Mouse (Mus musculus) urinary bladder, adult 2 months (tissue): ENCODE results near the gene Creb3l1. TPM values are rescaled to one million over a fixed set of nuclear protein-coding genes. Genes with fewer than 3 reads are reported as not detected.

Source experiments
- DNase-seq: peaks from one replicate; pipeline ENCODE4 v3.0.0; 2022; ENCODE audit warnings: low spot score
- polyA plus RNA-seq: library from polyadenylated mRNA; depleted of rRNA; stranded (reverse); fragments of >200 nt; gene quantifications from 2 replicates; pipeline ENCODE4 v1.2.3, GENCODE M21; 2012

The Creb3l1 gene
- polyA plus RNA-seq, 1 experiment: 4.9 TPM

DNA sequence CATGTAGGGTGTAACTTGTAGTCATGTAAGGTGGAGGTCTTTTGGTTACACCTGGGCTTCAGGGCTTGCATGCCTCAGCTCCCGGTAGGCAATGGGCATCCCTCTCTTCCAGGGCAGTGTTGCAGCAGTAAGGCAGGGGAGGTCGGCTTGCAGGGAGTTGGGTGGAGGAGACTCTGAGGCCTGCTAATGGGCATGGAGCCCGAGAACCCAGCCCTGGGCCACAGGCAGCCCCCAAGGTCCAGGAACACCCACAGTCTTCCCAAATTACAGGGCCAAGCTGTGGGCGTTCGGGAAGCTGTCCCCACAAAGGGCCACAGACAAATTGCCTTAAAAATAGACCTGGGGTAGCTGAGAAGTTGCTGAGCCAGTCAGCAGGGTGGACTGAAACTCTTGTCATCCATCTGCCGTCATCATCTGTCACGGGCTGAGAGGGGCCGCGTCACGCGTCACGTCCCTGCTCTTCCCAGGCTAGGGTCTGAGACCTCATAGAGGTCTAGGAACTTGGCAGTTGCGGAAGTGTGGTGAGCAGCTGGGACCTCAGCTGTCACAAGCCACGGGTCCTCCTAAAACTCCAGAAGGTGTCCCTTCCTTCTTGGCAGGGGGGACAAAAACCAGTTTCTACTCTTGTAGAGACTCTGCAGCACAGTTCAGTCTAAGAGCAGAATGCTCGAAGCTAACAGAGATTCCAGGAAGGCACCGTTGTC, 26.2 kb downstream of the Creb3l1 start:
- DNase-seq: no peak

DNA sequence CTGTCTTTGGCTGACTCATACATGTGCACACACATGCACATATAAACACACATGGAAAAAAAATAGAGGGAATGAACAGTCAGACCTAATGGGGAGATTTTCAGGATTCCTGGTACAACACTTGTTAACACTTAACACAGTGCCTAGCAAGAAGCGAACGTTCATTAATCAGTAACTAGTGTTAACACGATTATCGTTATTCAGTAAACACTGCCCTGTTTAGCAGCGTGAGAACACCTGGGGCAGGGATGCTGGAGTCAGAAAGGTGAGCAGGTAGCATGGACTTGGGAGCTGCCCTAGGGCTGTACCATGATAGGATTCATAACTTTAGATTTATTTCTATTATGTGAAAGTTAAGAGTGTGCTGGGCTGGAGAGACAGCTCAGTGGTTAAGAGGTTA, 28.3 kb downstream of the Creb3l1 start:
- no peak for DNase-seq

DNA sequence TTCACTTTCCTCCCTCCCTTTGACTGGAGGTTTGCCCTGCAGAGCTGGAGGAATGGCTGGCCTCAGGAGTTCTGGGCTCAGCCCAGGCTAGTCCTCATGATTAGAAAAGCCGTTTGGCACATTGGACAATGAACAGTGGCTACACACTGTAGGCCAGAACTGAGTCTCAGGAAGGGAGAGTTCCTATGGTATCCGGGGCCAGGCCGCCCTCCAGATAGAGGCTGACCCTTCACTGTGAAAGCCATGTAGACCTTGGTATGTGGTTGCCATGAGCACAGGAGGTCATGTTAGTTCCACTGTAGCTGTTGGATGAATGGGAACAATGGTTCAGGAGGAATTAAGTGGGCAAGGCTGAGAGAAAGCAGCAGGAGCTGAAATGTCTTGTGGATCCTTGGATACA, 30.9 kb downstream of the Creb3l1 start:
- no peak for DNase-seq

DNA sequence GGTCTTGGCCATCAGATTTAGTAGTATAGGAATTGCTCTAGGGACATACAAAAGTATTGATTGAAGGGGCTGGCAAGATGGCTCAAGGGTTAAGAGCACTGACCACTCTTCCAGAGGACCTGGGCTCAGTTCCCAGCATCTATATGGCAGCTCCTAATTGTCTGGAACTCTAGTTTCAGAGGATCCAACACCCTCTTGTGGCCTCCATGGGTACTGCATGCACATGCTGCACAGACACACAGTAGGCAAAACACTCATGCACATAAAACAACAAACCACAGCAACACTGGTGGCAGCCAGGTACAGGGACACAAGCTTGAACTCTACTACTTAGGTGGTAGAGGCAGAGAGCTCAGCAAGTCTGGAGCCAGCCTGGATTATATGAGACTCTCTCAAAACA, 34.6 kb downstream of the Creb3l1 start:
- no peak for DNase-seq

DNA sequence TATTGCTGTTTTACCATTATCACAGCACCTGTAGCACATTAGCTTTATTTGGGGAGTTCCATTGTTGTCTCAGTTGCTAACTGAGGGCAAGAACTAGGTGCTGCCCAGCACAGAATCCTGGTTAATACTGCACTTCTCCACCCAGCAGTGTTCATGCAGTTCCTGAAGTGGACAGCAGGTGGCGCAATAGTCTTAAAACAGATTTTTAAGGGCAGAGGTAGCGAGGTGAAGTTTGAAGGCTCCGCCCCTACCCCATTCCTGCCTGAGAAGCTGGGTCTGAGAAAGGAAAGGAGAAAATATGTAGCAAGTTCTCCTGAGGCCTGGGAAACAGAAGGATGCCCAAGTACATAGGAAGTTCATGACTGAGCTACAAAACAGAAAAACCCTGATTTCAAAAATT, 36.8 kb downstream of the Creb3l1 start:
- no peak for DNase-seq

DNA sequence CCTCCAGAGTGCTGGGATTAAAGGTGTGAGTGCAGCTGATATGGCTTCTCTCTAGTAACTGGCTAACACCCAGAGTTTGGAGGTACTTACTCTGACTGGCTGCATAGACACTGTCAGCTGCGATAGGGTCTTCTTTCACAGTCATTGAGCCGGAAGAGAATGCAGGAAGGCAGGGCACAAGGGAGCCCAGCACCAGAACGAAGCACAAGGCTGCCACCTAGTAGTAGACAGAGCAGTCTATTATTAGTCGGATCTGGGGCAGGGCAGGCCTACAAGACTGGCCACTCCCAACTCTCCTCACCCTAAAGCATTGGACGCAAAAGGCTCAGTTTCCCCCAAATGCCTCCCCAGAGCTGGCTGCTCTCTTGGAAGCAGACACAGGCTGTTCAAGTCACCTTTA, 38.2 kb downstream of the Creb3l1 start:
- no peak for DNase-seq

DNA sequence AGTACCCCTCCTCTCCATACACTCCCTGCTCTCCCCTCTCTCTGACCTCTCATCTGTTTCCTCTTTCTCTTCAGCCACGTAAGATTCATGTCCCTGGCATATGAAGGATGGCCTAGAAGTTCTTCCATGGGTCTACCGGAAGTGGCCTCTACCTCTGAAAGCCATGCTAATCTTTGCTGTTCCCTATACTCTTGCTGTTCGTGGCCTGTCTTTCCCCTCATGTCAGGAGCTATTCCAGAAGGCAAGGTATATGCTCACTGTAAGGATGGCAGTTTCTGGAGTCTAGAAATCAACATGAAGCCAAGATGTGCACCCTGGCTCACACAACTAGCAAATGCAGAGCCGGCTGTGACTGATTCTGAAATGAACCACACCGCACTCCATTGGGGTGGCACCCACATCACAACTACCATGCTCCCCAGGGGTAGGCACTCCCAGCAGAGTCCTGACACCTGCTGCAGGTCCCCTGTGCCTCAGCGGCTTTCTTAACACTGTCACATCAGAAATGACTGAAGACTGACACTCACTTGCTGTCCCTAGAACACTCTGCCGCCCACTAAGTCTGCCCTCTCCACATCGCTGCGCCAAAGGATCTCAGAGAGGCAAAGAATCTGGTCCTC, 39.3 kb downstream of the Creb3l1 start:
- DNase-seq: no peak

DNA sequence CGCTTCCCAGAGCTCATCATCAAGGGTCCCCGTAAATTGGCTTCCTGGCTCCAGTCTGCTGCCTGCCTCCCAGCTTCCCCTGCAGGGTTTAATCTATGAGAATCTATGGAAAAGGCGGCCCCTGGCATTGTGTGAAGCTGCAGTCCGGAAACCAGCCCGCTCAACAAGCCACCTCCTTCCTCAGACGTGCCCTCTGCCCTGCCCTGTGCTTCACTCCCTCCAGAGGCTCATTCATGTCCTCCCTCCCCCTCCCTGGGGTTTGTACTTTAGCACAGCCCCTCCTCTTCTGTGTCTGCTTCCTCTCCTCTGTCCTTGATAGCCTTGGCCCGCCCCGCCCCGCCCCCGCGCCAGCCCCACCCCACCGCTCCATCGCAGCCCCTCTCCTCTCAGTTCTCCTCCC, 39.9 kb downstream of the Creb3l1 start:
- DNase-seq: no peak

DNA sequence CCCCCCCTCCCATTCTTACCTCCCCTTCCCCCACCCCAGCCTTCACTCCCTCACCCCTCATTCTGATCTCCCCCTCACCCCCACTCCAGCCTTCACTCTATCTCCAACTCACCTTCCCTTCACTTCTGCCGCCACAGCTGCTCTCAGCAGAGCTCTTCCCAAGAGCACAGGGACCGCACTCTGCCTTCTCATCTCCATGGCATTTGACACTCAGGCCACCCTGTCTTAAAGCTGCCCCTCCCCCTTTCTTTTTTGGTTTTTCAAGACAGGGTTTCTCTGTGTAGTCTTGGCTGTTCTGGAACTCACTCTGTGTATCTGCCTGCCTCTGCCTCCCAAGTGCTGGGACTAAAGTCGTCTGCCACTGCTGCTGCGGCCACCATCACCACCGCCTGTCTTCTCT, 43.5 kb downstream of the Creb3l1 start:
- no peak for DNase-seq

DNA sequence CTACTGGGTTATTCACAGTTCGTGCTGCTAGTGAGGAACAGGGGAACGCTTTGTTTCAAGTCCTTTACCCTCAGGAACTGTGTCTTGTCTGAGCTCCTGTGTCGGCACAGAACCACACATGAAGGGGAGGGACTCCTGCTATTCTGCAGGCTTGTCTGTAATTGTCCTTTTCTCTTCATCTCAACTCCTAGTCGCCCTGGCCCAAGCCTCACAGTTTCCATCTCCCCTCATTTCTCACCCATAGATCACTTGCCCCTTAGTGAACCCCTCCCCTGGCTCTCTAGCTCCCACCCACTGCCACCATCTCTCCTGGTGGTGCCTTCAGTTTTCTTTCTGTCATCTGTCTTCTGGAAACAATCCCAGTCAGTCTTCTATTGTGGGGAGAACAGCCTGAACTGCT, 44.1 kb downstream of the Creb3l1 start:
- DNase-seq: no peak

DNA sequence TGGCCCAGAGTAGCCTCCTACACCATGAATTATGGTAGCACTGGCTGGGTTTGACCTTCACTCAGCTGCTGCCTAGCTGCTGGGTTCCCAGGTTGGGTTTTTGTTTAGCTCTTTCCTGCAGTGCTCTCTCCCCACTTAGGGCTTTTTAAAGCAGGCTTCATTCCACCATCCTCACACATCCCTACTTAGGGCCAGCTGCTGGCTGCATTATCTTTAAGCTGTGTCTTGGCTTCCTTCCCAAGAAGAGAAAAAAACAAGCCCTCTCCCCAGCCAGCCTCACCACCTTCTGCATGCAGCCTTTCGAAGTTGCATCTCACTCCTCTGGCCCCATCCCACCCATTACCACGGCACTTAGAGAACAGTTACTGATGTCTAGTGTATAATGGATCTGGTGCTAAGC, 45.8 kb downstream of the Creb3l1 start:
- DNase-seq: no peak

DNA sequence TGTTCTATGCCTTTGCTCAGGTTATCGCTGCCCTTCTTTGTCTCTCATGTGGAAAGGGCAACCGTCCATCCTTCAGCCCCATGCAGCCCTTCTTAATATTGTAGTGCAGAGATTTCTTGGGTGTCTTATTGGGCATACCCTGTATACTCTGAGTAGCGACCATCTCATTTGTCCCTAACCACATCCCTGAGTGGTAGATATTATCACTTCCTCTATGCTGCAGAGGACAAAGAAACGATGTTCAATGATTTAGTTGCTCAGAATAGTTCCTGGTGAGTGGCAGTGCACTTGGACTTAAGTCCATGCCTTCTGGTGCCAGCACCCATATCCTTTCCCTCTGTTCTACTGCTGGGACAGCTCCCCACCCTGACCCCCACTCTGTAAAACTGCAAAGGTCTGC, 46.3 kb downstream of the Creb3l1 start:
- no peak for DNase-seq

DNA sequence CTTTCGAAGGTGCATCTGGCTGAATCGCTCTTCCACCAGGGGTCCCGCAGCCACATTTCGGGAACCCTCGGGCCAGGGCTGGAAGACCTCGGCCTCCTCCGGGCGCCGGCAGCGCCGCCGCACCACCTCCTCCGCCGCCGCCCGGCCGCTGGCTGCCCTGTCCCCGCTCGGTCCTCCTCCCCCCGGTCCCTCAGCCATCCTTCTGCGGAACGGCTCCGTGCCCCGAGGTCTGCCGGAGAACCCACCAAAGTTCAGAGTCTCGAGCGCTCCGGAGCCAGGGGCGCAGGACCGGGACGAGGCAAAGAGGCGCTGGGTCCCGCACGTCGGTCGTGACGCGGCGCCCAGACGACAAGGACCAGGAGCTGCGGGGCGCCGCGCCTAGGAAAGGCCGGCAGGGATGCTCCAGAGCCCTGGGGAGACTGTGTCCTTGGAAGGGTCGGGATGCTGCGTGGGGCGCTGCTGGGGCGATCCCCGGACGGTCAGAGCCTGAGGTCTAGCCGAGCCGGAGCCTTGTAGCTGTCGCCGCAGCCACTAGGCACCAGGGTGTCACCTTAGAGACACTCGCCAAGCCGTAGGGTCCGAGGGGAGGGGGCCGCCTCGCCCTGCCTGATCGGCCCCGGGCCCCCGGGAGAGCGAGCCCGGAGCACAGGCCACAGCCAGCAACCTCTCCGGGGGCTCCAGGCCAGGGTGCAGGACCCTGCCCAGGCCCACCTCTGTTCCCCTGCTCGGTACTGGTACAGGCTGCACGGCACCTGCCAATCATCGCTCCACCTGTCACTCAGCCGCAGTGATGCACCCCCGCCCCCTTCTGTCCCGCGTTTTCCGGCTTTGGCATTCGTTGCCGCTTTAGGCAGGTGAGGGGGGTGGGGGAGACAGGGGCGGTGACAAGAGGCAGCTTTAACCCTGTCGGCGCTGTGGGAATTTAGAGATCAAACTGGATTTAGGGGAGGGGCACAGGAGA, 48.4 kb downstream of the Creb3l1 start, which contains the start of gene Dgkz:
Gene Dgkz, minus strand, starts transcription at position 284 of the 961 bp plus-strand sequence.
- no peak for DNase-seq

DNA sequence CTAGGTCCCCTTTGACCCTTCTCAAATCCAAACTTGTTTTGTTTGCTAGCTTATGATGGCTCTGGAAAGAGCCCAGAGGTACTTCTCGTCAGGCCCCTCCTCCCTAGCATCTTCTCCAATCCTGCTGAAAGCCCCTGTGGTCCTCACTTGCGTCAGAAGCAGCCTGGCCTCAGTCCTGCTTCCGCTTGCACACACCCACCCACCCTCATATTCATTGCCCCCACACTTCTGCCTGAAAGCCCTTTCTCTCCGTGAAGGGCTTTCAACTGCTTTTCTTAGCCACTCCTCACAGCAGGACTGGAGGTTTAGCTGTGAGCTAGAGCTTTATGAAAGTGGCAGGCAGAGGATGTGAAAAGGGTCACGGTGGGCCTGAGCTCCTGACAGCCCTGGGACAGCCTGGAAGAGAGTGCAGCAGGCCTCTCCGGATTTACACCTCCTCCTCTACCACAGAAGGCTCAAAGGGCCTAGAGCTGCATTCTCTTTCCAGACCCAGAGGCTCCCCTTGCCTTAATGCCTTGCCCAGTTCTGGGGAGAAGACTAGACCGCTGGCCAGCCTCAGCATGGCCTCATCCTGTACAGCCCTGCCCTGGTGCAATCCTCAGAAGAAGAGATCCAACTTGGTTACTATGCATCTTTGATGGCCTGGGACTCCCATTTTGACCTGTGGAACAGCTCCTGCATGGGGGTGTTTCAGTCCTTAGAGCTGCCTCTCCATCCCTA, 50.7 kb downstream of the Creb3l1 start:
- DNase-seq: no peak

DNA sequence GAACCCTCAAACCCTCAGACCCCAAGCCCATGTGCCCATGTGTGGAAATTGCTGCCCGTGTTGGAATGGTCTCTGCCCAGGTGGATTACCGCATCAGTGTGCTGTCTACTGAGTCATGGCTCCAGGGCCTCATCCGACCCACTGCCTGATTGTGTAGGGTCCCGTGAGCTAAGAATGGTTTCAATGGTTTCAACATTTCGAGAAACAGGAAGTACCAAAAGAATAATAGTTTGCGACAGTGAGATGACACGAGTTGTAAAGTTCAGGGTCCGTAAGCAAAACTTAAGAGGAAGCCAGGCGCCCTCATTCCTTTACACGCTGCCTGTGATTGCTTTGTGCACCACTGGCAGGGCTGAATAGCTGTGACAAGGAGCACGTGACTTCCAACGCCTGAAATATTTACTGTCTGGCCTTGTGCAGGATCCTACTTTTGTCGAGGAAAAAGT, 52.2 kb downstream of the Creb3l1 start:
- DNase-seq: no peak

DNA sequence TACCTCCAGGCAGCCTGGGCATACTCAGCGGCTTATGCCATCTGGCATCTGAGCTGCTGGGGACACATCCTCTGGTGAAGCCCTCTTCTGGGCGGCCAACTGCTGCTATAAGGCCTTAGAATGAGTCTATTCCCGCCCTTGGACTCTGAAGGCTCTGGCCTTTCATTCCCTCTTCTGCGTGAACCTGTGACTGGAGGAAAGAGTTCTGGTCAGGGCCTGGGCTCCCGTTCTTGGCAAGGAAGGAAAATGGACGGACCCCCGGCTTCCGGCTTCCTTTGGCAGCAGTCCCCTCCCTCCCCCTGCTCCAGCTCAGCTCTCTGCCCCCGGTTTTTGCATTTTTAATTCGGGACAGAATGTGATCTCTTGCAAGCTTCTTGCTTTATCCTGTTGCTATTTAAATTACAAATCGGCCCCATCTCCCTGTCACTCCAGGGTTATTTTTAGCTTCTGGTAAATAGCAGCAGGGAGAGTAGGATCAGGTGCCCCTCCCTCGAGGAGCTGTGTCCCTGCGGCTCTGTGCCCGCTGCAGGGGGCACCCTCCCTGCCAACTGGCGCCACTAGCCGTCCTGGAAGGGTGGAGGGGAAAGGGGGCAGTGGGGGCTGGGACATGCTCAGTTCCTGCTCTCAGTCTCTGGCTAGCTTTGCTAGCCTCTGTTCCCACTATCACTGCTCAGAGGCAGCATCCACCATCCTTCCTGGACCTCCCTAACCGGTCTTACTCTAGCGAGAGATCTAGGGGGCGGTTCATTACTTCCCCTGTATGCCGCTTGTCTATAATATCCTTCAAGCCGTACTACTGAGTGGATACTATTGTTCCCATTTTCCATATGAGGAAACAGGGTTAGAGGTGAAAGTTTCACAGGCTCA, 52.8 kb downstream of the Creb3l1 start:
- DNase-seq: no peak

DNA sequence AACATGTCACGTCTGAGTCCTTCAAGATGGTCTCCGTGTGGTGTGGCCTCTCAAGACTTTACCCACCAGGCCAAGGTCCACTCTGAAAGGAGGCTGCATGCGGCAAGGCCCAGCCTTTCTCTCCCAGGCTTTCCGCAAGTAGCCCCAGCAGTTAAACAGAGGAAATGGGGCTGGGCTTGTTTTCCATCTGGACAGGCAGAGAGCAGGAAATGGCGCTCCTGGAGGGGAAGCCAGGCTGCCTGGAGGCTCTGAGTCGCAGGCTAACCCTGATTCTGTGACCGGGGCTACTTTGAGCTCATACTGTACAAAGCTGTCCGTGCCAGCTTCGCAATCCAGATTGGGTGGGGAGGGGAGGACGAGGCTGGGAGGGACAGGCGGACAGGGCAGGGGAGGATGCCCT, 56.3 kb downstream of the Creb3l1 start:
- DNase-seq: no peak

DNA sequence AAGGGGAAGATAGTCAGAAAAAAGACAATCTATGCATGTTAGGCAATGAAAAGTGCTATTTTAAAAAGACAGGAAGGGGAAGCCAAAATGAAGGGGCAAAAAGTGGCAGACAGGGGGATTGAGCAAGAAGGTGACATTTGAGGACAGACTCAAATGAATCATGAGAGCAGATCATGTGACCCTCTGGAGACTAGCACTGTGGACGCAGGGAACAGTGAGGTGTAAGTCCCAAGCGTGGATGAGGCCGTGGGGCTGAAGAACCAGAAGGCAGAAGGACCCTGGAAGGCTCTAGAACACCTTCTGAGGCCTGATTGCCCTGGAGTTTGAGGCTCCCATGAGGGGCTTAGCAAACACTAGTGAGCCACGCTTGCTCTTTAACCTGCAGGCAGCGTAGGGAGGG, 57.9 kb downstream of the Creb3l1 start:
- no peak for DNase-seq

DNA sequence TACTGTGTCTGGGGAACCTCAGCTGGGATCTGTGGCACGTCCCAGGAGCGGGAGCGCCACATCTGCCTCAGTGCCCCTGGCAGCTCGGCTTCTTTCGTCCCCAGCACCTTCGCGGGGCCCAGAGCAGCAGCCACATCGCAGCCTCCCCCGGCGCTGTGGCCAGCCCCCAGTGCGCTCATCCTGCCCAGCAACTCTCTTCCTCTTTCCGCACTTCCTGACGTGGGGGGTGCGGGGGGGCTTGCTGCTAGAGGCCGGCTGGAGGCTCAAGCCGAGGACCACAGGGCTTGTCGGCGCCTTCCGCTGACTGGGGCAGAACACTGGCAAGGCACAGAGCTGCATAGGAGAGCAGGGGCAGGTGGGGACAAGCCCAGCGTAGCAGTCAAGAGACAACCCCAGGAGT, 58.9 kb downstream of the Creb3l1 start:
- DNase-seq: no peak

DNA sequence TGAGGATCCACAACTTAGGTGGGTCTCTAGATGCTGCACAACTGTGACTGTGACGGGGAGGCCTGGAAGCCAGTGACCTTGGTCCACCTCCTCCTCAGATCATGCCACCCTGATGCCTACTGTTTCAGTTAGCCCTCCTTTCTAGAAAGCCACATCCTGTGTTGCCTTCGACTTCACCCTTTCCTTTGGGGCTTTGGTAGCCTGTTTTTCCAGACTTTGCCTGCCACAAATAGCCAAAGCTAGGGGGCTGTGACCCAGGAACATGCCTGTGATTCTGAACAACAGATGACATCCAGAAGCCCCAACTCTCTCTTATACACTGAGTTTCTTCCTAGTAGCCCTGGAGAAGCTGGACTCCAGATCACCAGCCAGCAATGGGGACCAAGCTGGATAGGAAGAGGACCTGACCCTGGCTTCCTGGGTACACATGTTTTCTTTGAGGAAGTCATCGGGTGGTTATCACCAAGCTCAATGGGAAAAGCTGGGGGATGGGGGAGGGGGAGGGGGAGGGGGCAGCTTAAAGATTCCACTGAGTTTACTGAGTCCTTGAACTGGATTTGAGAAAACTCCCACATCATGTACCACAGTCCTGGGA, 59.6 kb downstream of the Creb3l1 start:
- no peak for DNase-seq
